Mouse (Mus musculus): ENCODE measurements at regions not wholly inside any gene's neighbourhood (a gene's known extent, or its start where the extent isn't known, plus 50 kb on each side); places are given as distances from the start of the nearest gene placed in this dataset.

GRCm38 (mm10) chr13:50975306-50975920 is 125.3 kb upstream of the Spin1 start:
- no peak for TF ChIP-seq GATA1 (IDR thresholded peaks at IDR 0.05; ENCODE audit: borderline replicate concordance, low read length)
- no peak for TF ChIP-seq CTCF (IDR thresholded peaks at IDR 0.05; ENCODE audit: low read depth, low read length)
- TF ChIP-seq TAL1 (conservative IDR thresholded peaks at IDR 0.05; ENCODE audit: low read depth, low read length): no peak
- no peak for TF ChIP-seq GATA2 (IDR thresholded peaks at IDR 0.05; ENCODE audit: borderline replicate concordance, low read depth, low read length)
